Mouse (Mus musculus) naive thymus-derived CD4-positive, alpha-beta T cell, adult 2 months (primary cell): ENCODE measurements around the gene Cbx8.
A peak's percentile ranks its signal among the peaks of the same experiment; 100 is the strongest.

Experiments used
- DNase-seq: peaks from one replicate; pipeline ENCODE4 v3.0.0-alpha.2; 2011; ENCODE audit warnings: low read depth

The Cbx8 gene

GRCm38 (mm10) chr11:119034635-119035034, 6.1 kb downstream of the Cbx8 start:
- no peak for DNase-seq

- DNase-seq, result peak; percentile 91
These were observed 6.8 kb downstream of the Cbx8 start for GRCm38 (mm10) chr11:119033874-119034558.

- no peak for DNase-seq
These were observed 14.6 kb downstream of the Cbx8 start for GRCm38 (mm10) chr11:119026203-119026602.

- no peak for DNase-seq
These were observed 16.5 kb downstream of the Cbx8 start for GRCm38 (mm10) chr11:119024260-119024659.

- peak; percentile 73 for DNase-seq
These were observed 17.2 kb downstream of the Cbx8 start for GRCm38 (mm10) chr11:119023616-119023980.

- DNase-seq, result peak; percentile 91
These were observed 17.7 kb downstream of the Cbx8 start, which contains the start of gene Cbx2 for GRCm38 (mm10) chr11:119022895-119023615. Cbx2 (plus strand) TSS chr11:119022962.

GRCm38 (mm10) chr11:119022068-119022894, 18.5 kb downstream of the Cbx8 start:
- DNase-seq, result no peak

GRCm38 (mm10) chr11:119021180-119021579, 19.6 kb downstream of the Cbx8 start:
- DNase-seq, result no peak

- no peak for DNase-seq
These were observed 23.3 kb downstream of the Cbx8 start for GRCm38 (mm10) chr11:119017506-119017905.

GRCm38 (mm10) chr11:119014455-119014854, 26.3 kb downstream of the Cbx8 start:
- DNase-seq, result no peak

GRCm38 (mm10) chr11:119007461-119008456, 33.0 kb downstream of the Cbx8 start:
- DNase-seq, result no peak

GRCm38 (mm10) chr11:119006462-119006861, 34.3 kb downstream of the Cbx8 start:
- DNase-seq, result no peak

- peak; percentile 59 for DNase-seq
These were observed 35.1 kb downstream of the Cbx8 start for GRCm38 (mm10) chr11:119005547-119006275.

GRCm38 (mm10) chr11:119001493-119002128, 39.2 kb downstream of the Cbx8 start:
- no peak for DNase-seq

GRCm38 (mm10) chr11:119000877-119001276, 39.9 kb downstream of the Cbx8 start:
- DNase-seq, result no peak

GRCm38 (mm10) chr11:118999361-118999804, 41.4 kb downstream of the Cbx8 start:
- peak; percentile 33 for DNase-seq

GRCm38 (mm10) chr11:118998540-118999265, 42.1 kb downstream of the Cbx8 start:
- DNase-seq, result peak; percentile 89

- DNase-seq, result peak; percentile 23
These were observed 43.6 kb downstream of the Cbx8 start for GRCm38 (mm10) chr11:118997182-118997581.

- no peak for DNase-seq
These were observed 45.3 kb downstream of the Cbx8 start for GRCm38 (mm10) chr11:118995448-118995847.
